Mouse (Mus musculus) CH12.LX (cell line): ENCODE results near the gene Flt1. TPM values are rescaled to one million over a fixed set of nuclear protein-coding genes. Genes with fewer than 3 reads are reported as not detected.

Experiments used
- DNase-seq: peaks from one replicate; pipeline ENCODE4 v3.0.0-alpha.2; 2013; ENCODE audit errors: extremely low read depth
- H3K27ac ChIP-seq: 2 replicates; pipeline ENCODE4 v1.5.1; 2012; ENCODE audit warnings: low read depth, mild to moderate bottlenecking, control low read depth, moderate library complexity; ENCODE audit not compliant: insufficient read depth
- H3K27me3 ChIP-seq: replicated peaks from 2 replicates; pipeline ENCODE3; 2012; ENCODE audit warnings: inconsistent platforms
- H3K36me3 ChIP-seq, 2 experiments: replicated peaks in 1 of 2; 2 replicates each; pipeline versions ENCODE3 to v1.6.1; 2012; ENCODE audit warnings: inconsistent platforms in 1 of 2, low read length in 1 of 2, mild to moderate bottlenecking in 1 of 2, mixed read lengths in 1 of 2, moderate library complexity in 1 of 2; ENCODE audit not compliant: control insufficient read depth in 1 of 2, insufficient read depth in 1 of 2
- H3K4me1 ChIP-seq, 2 experiments: 2 replicates each; pipeline ENCODE4 v1.6.1; 2012; ENCODE audit warnings: inconsistent platforms in 1 of 2, moderate library complexity in 1 of 2; ENCODE audit not compliant: insufficient read depth in 2 of 2, control insufficient read depth in 1 of 2
- H3K4me2 ChIP-seq: 2 replicates; pipeline ENCODE4 v1.6.1; 2012; ENCODE audit warnings: low read depth, mild to moderate bottlenecking, control low read depth; ENCODE audit not compliant: poor library complexity, insufficient read depth, severe bottlenecking
- H3K4me3 ChIP-seq, 3 experiments: fragments of 150-350 bp in 1 of 3; sonication (generic) in 1 of 3; replicated peaks in 1 of 3; 2 replicates each; pipeline versions ENCODE3 to v1.5.1; 2011 to 2012; ENCODE audit warnings: low read depth in 2 of 3, low read length in 2 of 3, mild to moderate bottlenecking in 2 of 3, moderate library complexity in 2 of 3, control low read depth in 1 of 3, improper control_type of control experiment in 1 of 3, inconsistent platforms in 1 of 3, mixed read lengths in 1 of 3; ENCODE audit not compliant: poor library complexity in 1 of 3
- H3K79me2 ChIP-seq: replicated peaks from 2 replicates; pipeline ENCODE4 v1.6.1; 2012; ENCODE audit warnings: mild to moderate bottlenecking, moderate library complexity; ENCODE audit not compliant: control insufficient read depth, poor library complexity, insufficient read depth, severe bottlenecking; ENCODE audit errors: extremely low read depth
- H3K9ac ChIP-seq: 2 replicates; pipeline ENCODE4 v1.6.1; 2012; ENCODE audit warnings: low read depth, mild to moderate bottlenecking, control low read depth, moderate library complexity; ENCODE audit not compliant: insufficient read depth
- H3K9me3 ChIP-seq: replicated peaks from 2 replicates; pipeline ENCODE3; 2012; ENCODE audit warnings: low read length, inconsistent platforms, mixed read lengths
- BHLHE40 ChIP-seq: IDR thresholded peaks from 2 replicates; pipeline ENCODE4 v1.6.1; 2011; ENCODE audit warnings: mild to moderate bottlenecking, low read depth, low read length, improper control_type of control experiment
- CHD1 ChIP-seq: IDR thresholded peaks from 2 replicates; pipeline ENCODE4 v1.6.1; 2012; ENCODE audit warnings: low read depth, low read length, improper control_type of control experiment, inconsistent platforms
- CHD2 ChIP-seq: IDR thresholded peaks from 2 replicates; pipeline ENCODE4 v1.6.1; 2011; ENCODE audit warnings: low read length, improper control_type of control experiment
- CTCF ChIP-seq, 2 experiments: IDR thresholded peaks in 1 of 2; conservative IDR thresholded peaks in 1 of 2; 2 replicates each; pipeline ENCODE4 v1.5.1; 2011 to 2012; ENCODE audit warnings: low read depth in 2 of 2, low read length in 2 of 2, improper control_type of control experiment in 1 of 2, inconsistent platforms in 1 of 2, mild to moderate bottlenecking in 1 of 2, moderate library complexity in 1 of 2
- ELF1 ChIP-seq: IDR thresholded peaks from 2 replicates; pipeline ENCODE4 v1.6.1; 2014; ENCODE audit warnings: low read depth, mild to moderate bottlenecking, inconsistent platforms, low read length, improper control_type of control experiment
- GABPA ChIP-seq: IDR thresholded peaks from 2 replicates; pipeline ENCODE4 v1.6.1; 2012; ENCODE audit warnings: low read depth, low read length, improper control_type of control experiment, inconsistent platforms; ENCODE audit not compliant: insufficient replicate concordance
- HCFC1 ChIP-seq: IDR thresholded peaks from 2 replicates; pipeline ENCODE4 v1.6.1; 2012; ENCODE audit warnings: low read depth, mild to moderate bottlenecking, inconsistent platforms, low read length, improper control_type of control experiment
- JUN ChIP-seq: IDR thresholded peaks from 2 replicates; pipeline ENCODE4 v1.6.1; 2011; ENCODE audit warnings: low read depth, mild to moderate bottlenecking, low read length, improper control_type of control experiment, moderate library complexity; ENCODE audit not compliant: insufficient read depth
- JUND ChIP-seq: conservative IDR thresholded peaks from 2 replicates; pipeline ENCODE4 v1.6.1; 2011; ENCODE audit warnings: low read depth, low read length, improper control_type of control experiment
- KAT2A ChIP-seq: IDR thresholded peaks from 2 replicates; pipeline ENCODE4 v1.6.1; 2012; ENCODE audit warnings: low read length, improper control_type of control experiment, inconsistent platforms; ENCODE audit not compliant: insufficient replicate concordance
- MAFK ChIP-seq: IDR thresholded peaks from 2 replicates; pipeline ENCODE4 v1.6.1; 2011; ENCODE audit warnings: low read length, improper control_type of control experiment; ENCODE audit not compliant: insufficient replicate concordance
- MXI1 ChIP-seq: IDR thresholded peaks from 2 replicates; pipeline ENCODE4 v1.6.1; 2011; ENCODE audit warnings: mild to moderate bottlenecking, low read depth, low read length, improper control_type of control experiment
- MYC ChIP-seq: IDR thresholded peaks from 2 replicates; pipeline ENCODE4 v1.6.1; 2011; ENCODE audit warnings: low read depth, mild to moderate bottlenecking, improper control_type of control experiment, low read length
- NELFE ChIP-seq: IDR thresholded peaks from 2 replicates; pipeline ENCODE4 v1.6.1; 2011; ENCODE audit warnings: low read depth, low read length, improper control_type of control experiment
- PAX5 ChIP-seq: IDR thresholded peaks from 2 replicates; pipeline ENCODE4 v1.6.1; 2012; ENCODE audit warnings: low read length, inconsistent platforms, mixed read lengths
- POLR2A ChIP-seq: IDR thresholded peaks from 2 replicates; pipeline ENCODE4 v1.6.1; 2011; ENCODE audit warnings: low read depth, mild to moderate bottlenecking, improper control_type of control experiment, low read length
- POLR2AphosphoS2 ChIP-seq: IDR thresholded peaks from 2 replicates; pipeline ENCODE4 v1.6.1; 2011; ENCODE audit warnings: low read depth, low read length, improper control_type of control experiment
- RAD21 ChIP-seq: IDR thresholded peaks from 2 replicates; pipeline ENCODE4 v1.6.1; 2011; ENCODE audit warnings: low read depth, mild to moderate bottlenecking, low read length, improper control_type of control experiment, moderate library complexity
- RCOR1 ChIP-seq: conservative IDR thresholded peaks from 2 replicates; pipeline ENCODE4 v1.6.1; 2012; ENCODE audit warnings: low read depth, mild to moderate bottlenecking, inconsistent platforms, low read length, improper control_type of control experiment
- SIN3A ChIP-seq: IDR thresholded peaks from 2 replicates; pipeline ENCODE4 v1.6.1; 2012; ENCODE audit warnings: low read length, improper control_type of control experiment, inconsistent platforms
- SMC3 ChIP-seq: IDR thresholded peaks from 2 replicates; pipeline ENCODE4 v1.6.1; 2011; ENCODE audit warnings: low read depth, low read length, improper control_type of control experiment
- TBP ChIP-seq: conservative IDR thresholded peaks from 2 replicates; pipeline ENCODE4 v1.6.1; 2011; ENCODE audit warnings: low read depth, low read length, improper control_type of control experiment
- TCF12 ChIP-seq: IDR thresholded peaks from 2 replicates; pipeline ENCODE4 v1.6.1; 2014; ENCODE audit warnings: low read depth, mild to moderate bottlenecking, inconsistent platforms, low read length, improper control_type of control experiment
- UBTF ChIP-seq: IDR thresholded peaks from 2 replicates; pipeline ENCODE4 v1.6.1; 2012; ENCODE audit warnings: low read depth, mild to moderate bottlenecking, inconsistent platforms, low read length, improper control_type of control experiment, moderate library complexity
- USF1 ChIP-seq: IDR thresholded peaks from 2 replicates; pipeline ENCODE4 v1.6.1; 2014; ENCODE audit warnings: low read depth, mild to moderate bottlenecking, inconsistent platforms, low read length, improper control_type of control experiment
- ZMIZ1 ChIP-seq: IDR thresholded peaks from 2 replicates; pipeline ENCODE4 v1.6.1; 2012; ENCODE audit warnings: low read depth, mild to moderate bottlenecking, inconsistent platforms, low read length, improper control_type of control experiment
- dilution Hi-C: fragments of 300-500 bp; cut with MboI; formaldehyde crosslinking; loops from 2 replicates; pipeline ENCODE4 v1.14.3; 2020; ENCODE audit warnings: low sequenced_read_pairs; ENCODE audit not compliant: extremely low pct_unique_long_range_greater_than_20kb, extremely low pct_ligation_motif_present
- in situ Hi-C: fragments of 300-500 bp; cut with MboI; formaldehyde crosslinking; loops from 3 replicates; pipeline ENCODE4 v1.14.3; 2019; ENCODE audit warnings: low sequenced_read_pairs, low pct_ligation_motif_present, low pct_unique_long_range_greater_than_20kb, mixed read lengths
- polyA plus RNA-seq: library from polyadenylated mRNA; unstranded; fragments of >175 nt; gene quantifications from 2 replicates; pipeline ENCODE4 v1.2.1, GENCODE M21; 2012; ENCODE audit warnings: low read depth; ENCODE audit not compliant: insufficient read length
- total RNA-seq, 2 experiments: library from RNA; depleted of rRNA; stranded (reverse); fragments of 300-350 nt in 1 of 2; fragments of >200 nt in 1 of 2; gene quantifications; 2 replicates each; pipeline ENCODE4 v1.2.3; 2012 to 2014

Gene Flt1
- total and polyA plus RNA-seq, 3 experiments = 0.27 to 0.94 (median 0.47) TPM

DNA sequence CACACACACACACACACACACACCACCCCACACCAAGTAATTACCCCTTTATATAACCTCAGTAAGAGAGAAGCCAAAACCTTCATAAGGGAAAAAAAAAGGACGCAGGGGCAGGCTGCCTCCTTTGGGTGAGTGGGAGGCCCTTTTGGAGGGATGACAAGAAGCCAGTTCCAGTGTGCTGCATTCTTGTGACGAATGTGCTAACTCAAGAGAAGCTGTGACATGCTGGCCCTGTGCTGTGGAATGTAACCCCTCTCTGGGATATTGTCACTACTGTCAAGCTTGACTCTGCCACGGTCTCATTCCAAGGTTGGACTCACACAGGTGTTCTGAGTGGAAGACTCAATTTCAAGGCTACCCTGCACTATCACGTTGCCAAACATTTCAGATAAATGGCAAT is 93.1 kb downstream of the Flt1 start:
- H3K36me3 ChIP-seq = no peaks in the 10 kb centered on the region
- H3K27me3 ChIP-seq = no peaks in the 10 kb centered on the region
- no peak overlapping the region for H3K4me2 ChIP-seq
- H3K79me2 ChIP-seq = no peaks in the 10 kb centered on the region
- H3K9ac ChIP-seq = no peak overlapping the region
- dilution Hi-C loops = no loop called here
- TF ChIP-seq POLR2AphosphoS2 (no peak), UBTF (no peak), MAFK (no peak), SIN3A (no peak), ELF1 (no peak), POLR2A (no peak), HCFC1 (no peak), TCF12 (no peak), TBP (no peak), JUND (no peak), RAD21 (no peak), KAT2A (no peak), GABPA (no peak), SMC3 (no peak), CHD1 (no peak), ZMIZ1 (no peak), MXI1 (no peak)
- H3K4me3 ChIP-seq = no peak overlapping the region
- H3K27ac ChIP-seq = no peak overlapping the region
- in situ Hi-C loops = no loop called here
- no peak for DNase-seq
- H3K4me1 ChIP-seq = no peaks in the 10 kb centered on the region
- H3K9me3 ChIP-seq = no peaks in the 10 kb centered on the region

DNA sequence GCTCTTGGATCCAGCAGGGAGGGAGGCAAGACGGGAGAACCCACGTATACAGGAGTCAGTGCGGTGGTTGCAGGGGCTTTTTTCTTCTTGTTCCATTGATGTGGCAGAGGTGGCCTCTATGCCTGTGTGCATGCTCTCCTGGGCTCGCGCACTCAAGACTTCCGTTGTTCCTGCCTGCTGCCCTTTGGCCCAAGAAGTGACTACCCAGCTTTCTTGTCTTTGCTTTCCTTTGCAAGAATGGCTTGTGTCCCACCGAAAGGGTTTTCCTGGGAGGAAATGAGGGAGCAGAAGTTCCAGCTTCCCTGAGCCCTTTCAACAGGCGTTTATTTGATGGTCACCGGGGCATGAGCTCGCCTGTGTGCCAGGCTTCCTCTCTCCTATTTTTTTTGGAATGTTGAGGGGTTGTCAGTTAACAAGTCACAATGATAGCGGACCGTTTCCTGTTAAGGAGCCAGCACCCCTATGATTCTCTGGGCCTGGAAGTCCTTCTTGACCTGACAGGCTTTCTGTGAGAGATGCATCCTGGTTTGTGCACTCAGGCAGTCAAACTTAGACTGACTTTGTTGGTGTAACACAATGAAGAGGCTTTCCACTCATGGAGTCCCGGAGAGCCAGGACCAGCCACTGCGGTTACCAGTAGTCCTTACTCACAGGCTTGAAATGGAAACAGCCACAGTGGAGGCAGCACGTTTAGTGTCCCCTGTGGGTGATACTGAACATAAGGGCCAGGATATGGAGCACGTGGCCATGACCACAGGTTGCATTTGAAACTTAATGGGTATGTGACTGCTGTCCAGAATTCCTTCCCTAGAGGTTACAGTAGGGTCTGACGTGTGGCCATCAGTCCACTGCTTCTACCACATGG is 95.2 kb downstream of the Flt1 start:
- H3K4me3 ChIP-seq = no peak overlapping the region
- no peaks in the 10 kb centered on the region for H3K4me1 ChIP-seq
- H3K27me3 ChIP-seq = no peaks in the 10 kb centered on the region
- H3K9ac ChIP-seq = no peak overlapping the region
- H3K9me3 ChIP-seq = peaks cover 4% of the 10 kb centered on the region
- no peak overlapping the region for H3K27ac ChIP-seq
- DNase-seq = no peak
- dilution Hi-C loops = no loop called here
- H3K4me2 ChIP-seq = no peak overlapping the region
- in situ Hi-C loops = no loop called here
- no peaks in the 10 kb centered on the region for H3K79me2 ChIP-seq
- TF ChIP-seq MYC (no peak), RCOR1 (no peak), BHLHE40 (no peak), GABPA (no peak), CTCF (conservative IDR thresholded peaks at IDR 0.05 in 1 of 2, IDR thresholded peaks at IDR 0.05 in 1 of 2; ENCODE audit: low read depth in 2 of 2, low read length in 2 of 2) (no peak), CHD2 (no peak), RAD21 (no peak), ZMIZ1 (no peak), ELF1 (no peak), TBP (no peak), USF1 (no peak), JUND (no peak), SMC3 (no peak), JUN (no peak), NELFE (no peak), MAFK (no peak), PAX5 (no peak)
- H3K36me3 ChIP-seq = no peaks in the 10 kb centered on the region
